ENCODE assay signal across 15 mouse cellular contexts in the genomic region with DNA sequence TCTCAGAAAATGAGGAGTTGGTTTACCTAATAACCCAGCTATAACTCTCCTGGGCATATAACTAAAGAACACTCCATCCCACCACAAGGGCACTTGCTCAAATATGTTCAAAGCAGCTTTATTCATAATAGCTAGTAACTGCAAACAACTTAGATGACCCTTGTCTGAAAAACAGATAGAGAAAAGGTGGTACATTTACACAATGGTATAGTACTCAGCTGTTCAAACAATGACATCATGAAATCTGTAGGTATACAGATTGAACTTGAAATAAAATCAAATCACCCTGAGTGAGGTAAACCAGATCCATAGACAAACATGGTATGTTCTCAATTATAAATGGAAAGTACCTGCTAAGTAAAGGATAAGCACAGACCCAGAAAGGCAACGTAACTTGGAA.
"Had no signal": no experiment of that assay in that cellular context is flagged by ENCODE, and none has a peak within 500 bp of the region (broad histone marks: within the 10 kb centered on the region; RNA-seq: fewer than 3 reads in every experiment).

No protein-coding gene starts in this region.

- H3K4me3 ChIP-seq: neural tube, embryonic 13.5 days; neural tube, embryonic 15.5 days; stomach, embryonic 15.5 days had no signal

- DNase-seq: right cerebral cortex, adult 18-20 months; right cerebral cortex, postnatal 14 days; right cerebral cortex, postnatal 25 days; right cerebral cortex, postnatal 4 days; spleen, adult 18-20 months; thymus, adult 18-20 months; thymus, adult 2 months; thymus, postnatal 14 days; thymus, postnatal 25 days; thymus, postnatal 36 days; thymus, postnatal 4 days had no signal

- H3K4me1 ChIP-seq: neural tube, embryonic 13.5 days; neural tube, embryonic 15.5 days; stomach, embryonic 15.5 days had no signal

- H3K4me2 ChIP-seq: neural tube, embryonic 13.5 days; neural tube, embryonic 15.5 days; stomach, embryonic 15.5 days had no signal

- H3K27ac ChIP-seq: neural tube, embryonic 13.5 days; neural tube, embryonic 15.5 days; stomach, embryonic 15.5 days; stomach, postnatal 0 days had no signal

- H3K36me3 ChIP-seq: neural tube, embryonic 13.5 days; neural tube, embryonic 15.5 days; stomach, embryonic 15.5 days had no signal

- H3K9ac ChIP-seq: neural tube, embryonic 13.5 days; neural tube, embryonic 15.5 days; stomach, embryonic 15.5 days had no signal

- H3K9me3 ChIP-seq: neural tube, embryonic 13.5 days; neural tube, embryonic 15.5 days; stomach, embryonic 15.5 days had no signal

- H3K27me3 ChIP-seq: neural tube, embryonic 13.5 days; neural tube, embryonic 15.5 days; stomach, embryonic 15.5 days had no signal
